Mouse (Mus musculus) heart, embryonic 11.5 days (tissue): ENCODE data around the gene Gm906. TPM values are rescaled to one million over a fixed set of nuclear protein-coding genes. Genes with fewer than 3 reads are reported as not detected.

Experiments
- microRNA-seq: library from miRNA; unstranded; fragments of <30 nt; microRNA quantifications from one replicate; pipeline ENCODE4, GENCODE M21; 2016; ENCODE audit warnings: borderline number of aligned reads
- polyA plus RNA-seq: library from polyadenylated mRNA; unstranded; fragments of >200 nt; fragmentation: Nextera tagmentation; extraction: Ambion mirVana; gene quantifications from 2 replicates; pipeline ENCODE4 v1.2.1, GENCODE M21; 2014

Gm906 gene
- polyA plus RNA-seq, 1 experiment from 2014 or later, result not detected

Small RNAs within 50 kb of the gene (microRNA-seq; reads per million reads assigned to microRNA genes)
- gene Gm24017, result not detected

Other genes with a start within 250 kb of the Gm906 start
- gene Fbxw17, start 167.6 kb upstream of the Gm906 start, polyA plus RNA-seq, result 21.7 and 28.1 TPM in 2 replicates
- not detected in 2 replicates for gene Gm47429, start 193.6 kb upstream of the Gm906 start, polyA plus RNA-seq
- not detected in 2 replicates for gene Nutm2, start 217.0 kb upstream of the Gm906 start, polyA plus RNA-seq